Mouse (Mus musculus): ENCODE results near the gene Peak1. TPM values are rescaled to one million over a fixed set of nuclear protein-coding genes. Genes with fewer than 3 reads are reported as not detected.

Gene Peak1
- total and polyA plus RNA-seq, 3 experiments = 2.8 to 13.3 (median 5.4) TPM

- H3K4me3 ChIP-seq (replicated peaks in 1 of 3; ENCODE audit: low read depth in 2 of 3, low read length in 2 of 3, poor library complexity in 1 of 3) = no peak overlapping the region
- H3K9ac ChIP-seq (ENCODE audit: insufficient read depth, low read depth) = peak overlapping the region; percentile 23; the same call in 1 of the 2 replicates
- H3K27me3 ChIP-seq (replicated peaks) = no peaks in the 10 kb centered on the region
- dilution Hi-C loops (cut with MboI; ENCODE audit: extremely low pct_ligation_motif_present, extremely low pct_unique_long_range_greater_than_20kb, low sequenced_read_pairs) = no loop called here
- peaks cover 4% of the 10 kb centered on the region for H3K9me3 ChIP-seq (replicated peaks; ENCODE audit: low read length)
- peaks cover 0 to 25% of the 10 kb centered on the region in 2 experiments for H3K36me3 ChIP-seq (replicated peaks in 1 of 2; ENCODE audit: control insufficient read depth in 1 of 2, insufficient read depth in 1 of 2, low read length in 1 of 2)
- H3K4me2 ChIP-seq (ENCODE audit: insufficient read depth, low read depth, poor library complexity, severe bottlenecking) = peak overlapping the region; percentile 90
- peak; percentile 85 for DNase-seq (ENCODE audit: extremely low read depth)
- in situ Hi-C loops (cut with MboI; ENCODE audit: low pct_ligation_motif_present, low pct_unique_long_range_greater_than_20kb, low sequenced_read_pairs) = loop anchor here (5.0 to 25.0 kb wide), 3 partner anchors 53 to 280 kb away; partner anchors contain the start of genes Hmg20a and Peak1
- H3K27ac ChIP-seq (ENCODE audit: insufficient read depth, low read depth) = peak overlapping the region; percentile 52; the same call in 1 of the 2 replicates
- TF ChIP-seq JUND (conservative IDR thresholded peaks at IDR 0.05; ENCODE audit: low read depth, low read length) = 0 out of 2 replicates have a peak, but pooled peaks have one; percentile 7
- TF ChIP-seq SIN3A (IDR thresholded peaks at IDR 0.05; ENCODE audit: low read length) = 0 out of 2 replicates have a peak, but pooled peaks have one; percentile 21
- TF ChIP-seq MAX (IDR thresholded peaks at IDR 0.05; ENCODE audit: low read length) = 0 out of 2 replicates have a peak, but pooled peaks have one; percentile 27
- TF ChIP-seq NRF1 (IDR thresholded peaks at IDR 0.05; ENCODE audit: low read depth, low read length) = no peak
- TF ChIP-seq CHD2 (IDR thresholded peaks at IDR 0.05; ENCODE audit: low read length) = no peak
- TF ChIP-seq MXI1 (IDR thresholded peaks at IDR 0.05; ENCODE audit: low read depth, low read length) = no peak
- TF ChIP-seq EP300 (IDR thresholded peaks at IDR 0.05; ENCODE audit: low read length) = peak; percentile 67
- peak; percentile 62; the same call in 1 of the 2 replicates for TF ChIP-seq CHD1 (IDR thresholded peaks at IDR 0.05; ENCODE audit: low read depth, low read length)
- peak; percentile 33; the same call in 1 of the 2 replicates for TF ChIP-seq TBP (conservative IDR thresholded peaks at IDR 0.05; ENCODE audit: low read depth, low read length)
- 0 out of 2 replicates have a peak, but pooled peaks have one; percentile 16 for TF ChIP-seq BHLHE40 (IDR thresholded peaks at IDR 0.05; ENCODE audit: low read depth, low read length)
- TF ChIP-seq IRF4 (IDR thresholded peaks at IDR 0.05; ENCODE audit: low read depth, low read length) = peak; percentile 22; the same call in 1 of the 2 replicates
- TF ChIP-seq CTCF (conservative IDR thresholded peaks at IDR 0.05 in 1 of 2, IDR thresholded peaks at IDR 0.05 in 1 of 2; ENCODE audit: low read depth in 2 of 2, low read length in 2 of 2) = peak; percentile 23 to 96; a peak in 2 of 4 replicates
- TF ChIP-seq HCFC1 (IDR thresholded peaks at IDR 0.05; ENCODE audit: low read depth, low read length) = peak; percentile 20; the same call in 1 of the 2 replicates
- TF ChIP-seq UBTF (IDR thresholded peaks at IDR 0.05; ENCODE audit: low read depth, low read length) = no peak
- peak; percentile 51; the same call in 1 of the 2 replicates for TF ChIP-seq ELF1 (IDR thresholded peaks at IDR 0.05; ENCODE audit: low read depth, low read length)
- 0 out of 2 replicates have a peak, but pooled peaks have one; percentile 26 for TF ChIP-seq MYC (IDR thresholded peaks at IDR 0.05; ENCODE audit: low read depth, low read length)
- TF ChIP-seq MAFK (IDR thresholded peaks at IDR 0.05; ENCODE audit: insufficient replicate concordance, low read length) = peak; percentile 96
- peak; percentile 6; the same call in 1 of the 2 replicates for TF ChIP-seq USF1 (IDR thresholded peaks at IDR 0.05; ENCODE audit: low read depth, low read length)
- TF ChIP-seq MEF2A (IDR thresholded peaks at IDR 0.05; ENCODE audit: borderline replicate concordance, low read depth, low read length) = 0 out of 2 replicates have a peak, but pooled peaks have one; percentile 6
- TF ChIP-seq SMC3 (IDR thresholded peaks at IDR 0.05; ENCODE audit: low read depth, low read length) = peak; percentile 90
- TF ChIP-seq ETS1 (conservative IDR thresholded peaks at IDR 0.05; ENCODE audit: low read depth, low read length) = peak; percentile 64; the same call in 1 of the 2 replicates
- peak; percentile 98 for TF ChIP-seq RAD21 (IDR thresholded peaks at IDR 0.05; ENCODE audit: low read depth, low read length)
- no peak for TF ChIP-seq PAX5 (IDR thresholded peaks at IDR 0.05; ENCODE audit: low read length)
- 0 out of 2 replicates have a peak, but pooled peaks have one; percentile 13 for TF ChIP-seq ZC3H11A (IDR thresholded peaks at IDR 0.05; ENCODE audit: low read depth, low read length)
- TF ChIP-seq POLR2A (IDR thresholded peaks at IDR 0.05; ENCODE audit: low read depth, low read length) = no peak
- peaks cover 12 to 60% of the 10 kb centered on the region in 2 experiments for H3K4me1 ChIP-seq (ENCODE audit: control insufficient read depth in 1 of 2, insufficient read depth in 2 of 2)
- no peaks in the 10 kb centered on the region for H3K79me2 ChIP-seq (replicated peaks; ENCODE audit: control insufficient read depth, extremely low read depth, insufficient read depth, poor library complexity, severe bottlenecking)
Measured at GRCm38 (mm10) chr9:56264308-56265021, 153.4 kb downstream of the Peak1 start.

Data from CH12.LX (cell line).